Mouse (Mus musculus) adrenal gland, postnatal 14 days (tissue): ENCODE results near the gene Ccdc158. TPM values are rescaled to one million over a fixed set of nuclear protein-coding genes. Genes with fewer than 3 reads are reported as not detected.

Source experiments
- DNase-seq: peaks from one replicate; pipeline ENCODE4 v3.0.0; 2021; ENCODE audit warnings: mixed read lengths
- long read RNA-seq, 2 experiments: library from polyadenylated mRNA; stranded (forward); transcript quantifications; one replicate each; pipeline ENCODE4 v2.0.0; 2021
- total RNA-seq: library from RNA; stranded (reverse); gene quantifications from 2 replicates; pipeline ENCODE4 v1.2.3, GENCODE M21; 2021

The Ccdc158 gene
- 0.37 and 0.68 TPM in 2 replicates for total RNA-seq
- long read RNA-seq, experiment 1: 0 reads
- long read RNA-seq, experiment 2: 0 reads

- peak; percentile 89 for DNase-seq
These were observed at the start of gene Ccdc158 for GRCm38 (mm10) chr5:92674859-92675573. Gene Ccdc158, minus strand, starts transcription at chr5:92675271.

GRCm38 (mm10) chr5:92721610-92722009 is 46.5 kb upstream of the Ccdc158 start:
- no peak for DNase-seq

DNA sequence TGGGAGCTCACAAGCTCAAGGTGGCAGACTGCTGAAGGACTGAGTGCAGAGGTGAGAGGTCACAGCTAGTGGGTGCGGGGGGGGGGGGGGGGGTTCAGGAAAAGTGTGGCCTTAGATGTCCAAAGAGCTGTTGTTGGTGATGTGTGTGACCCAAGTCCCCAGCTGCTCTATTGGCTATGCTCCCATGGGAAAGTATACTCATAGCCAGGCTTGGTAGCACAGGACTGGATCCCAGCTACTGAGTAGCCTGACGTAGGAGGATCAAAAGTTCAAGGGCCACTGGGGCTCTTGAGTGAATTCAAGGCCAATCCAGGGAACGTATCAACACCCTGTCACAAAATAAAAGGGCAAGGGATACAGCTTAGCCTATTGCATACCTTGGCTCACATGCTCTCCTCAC is 43.8 kb upstream of the Ccdc158 start:
- DNase-seq: no peak

GRCm38 (mm10) chr5:92717666-92718360 is 42.7 kb upstream of the Ccdc158 start:
- no peak for DNase-seq

DNA sequence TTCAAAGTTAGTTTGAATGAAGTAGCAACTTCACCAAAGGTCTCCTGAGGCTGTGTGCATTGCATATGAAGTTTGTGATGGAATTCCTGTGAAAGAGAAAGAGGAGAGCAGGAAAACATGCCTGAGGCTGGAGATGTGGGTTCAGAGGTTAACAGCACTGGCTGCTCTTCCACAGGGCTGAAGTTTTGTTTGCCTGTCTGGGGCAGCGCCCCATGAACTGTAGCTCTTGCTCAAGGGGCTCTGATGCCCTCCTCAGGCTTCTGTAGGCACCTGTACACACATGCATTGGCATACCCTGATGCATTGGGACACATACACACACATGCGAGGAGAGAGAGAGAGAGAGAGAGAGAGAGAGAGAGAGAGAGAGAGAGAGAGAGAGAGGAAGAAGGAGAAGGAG is 40.8 kb upstream of the Ccdc158 start:
- no peak for DNase-seq

DNA sequence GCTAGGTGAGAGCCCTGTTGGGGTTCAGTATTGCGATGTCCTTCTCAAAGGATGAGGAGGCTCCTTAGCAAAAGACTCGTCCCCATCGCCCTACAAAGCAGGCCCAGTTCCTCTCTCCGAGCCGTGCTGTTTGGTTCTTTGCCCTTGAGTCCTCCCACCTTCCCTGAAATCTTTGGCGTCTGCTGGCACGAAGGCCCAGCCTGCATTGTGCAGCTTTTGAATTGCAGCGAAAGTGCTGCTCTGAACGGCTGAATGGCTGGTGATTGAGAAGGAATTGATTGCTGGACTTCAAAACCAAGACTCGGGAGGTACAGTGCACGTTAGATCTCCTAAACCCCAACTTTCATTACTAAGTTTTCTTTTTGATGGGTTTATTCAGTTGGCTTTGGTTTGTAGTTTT is 40.2 kb upstream of the Ccdc158 start:
- no peak for DNase-seq

GRCm38 (mm10) chr5:92714886-92715285 is 39.8 kb upstream of the Ccdc158 start:
- no peak for DNase-seq

- no peak for DNase-seq
These were observed 37.7 kb upstream of the Ccdc158 start for GRCm38 (mm10) chr5:92712621-92713395.

DNA sequence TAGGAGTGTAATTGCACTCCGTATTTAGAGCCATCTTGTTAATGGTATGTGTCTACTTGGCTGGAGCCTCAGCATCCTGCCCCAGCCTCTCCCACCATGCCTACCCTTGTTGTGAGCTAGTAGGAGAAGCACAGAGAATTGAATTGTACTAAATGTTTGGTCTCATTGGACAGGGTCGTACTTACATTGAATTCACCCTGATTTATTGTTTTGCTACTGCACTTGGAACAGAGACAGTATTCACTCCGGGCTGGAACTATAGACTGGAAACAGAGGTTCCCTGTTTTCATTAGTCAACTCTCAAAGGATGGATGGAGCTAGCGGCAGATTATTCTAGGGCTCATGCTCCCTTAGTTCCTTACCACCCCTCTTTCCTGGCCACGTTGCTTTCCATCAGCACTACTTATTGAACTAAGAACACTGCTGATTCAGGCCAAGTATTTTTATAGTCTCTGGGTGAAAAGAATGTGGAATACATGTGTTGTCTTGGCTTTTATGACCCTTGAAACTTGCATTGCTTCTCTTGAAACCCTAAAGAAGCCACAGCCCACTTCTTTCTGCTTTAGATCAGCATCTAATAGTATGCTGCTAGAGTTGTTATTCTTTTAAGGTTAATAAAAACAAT is 36.7 kb upstream of the Ccdc158 start:
- DNase-seq: no peak

GRCm38 (mm10) chr5:92710779-92711178 is 35.7 kb upstream of the Ccdc158 start:
- peak; percentile 48 for DNase-seq

GRCm38 (mm10) chr5:92707921-92708491 is 32.9 kb upstream of the Ccdc158 start:
- peak; percentile 30 for DNase-seq

DNA sequence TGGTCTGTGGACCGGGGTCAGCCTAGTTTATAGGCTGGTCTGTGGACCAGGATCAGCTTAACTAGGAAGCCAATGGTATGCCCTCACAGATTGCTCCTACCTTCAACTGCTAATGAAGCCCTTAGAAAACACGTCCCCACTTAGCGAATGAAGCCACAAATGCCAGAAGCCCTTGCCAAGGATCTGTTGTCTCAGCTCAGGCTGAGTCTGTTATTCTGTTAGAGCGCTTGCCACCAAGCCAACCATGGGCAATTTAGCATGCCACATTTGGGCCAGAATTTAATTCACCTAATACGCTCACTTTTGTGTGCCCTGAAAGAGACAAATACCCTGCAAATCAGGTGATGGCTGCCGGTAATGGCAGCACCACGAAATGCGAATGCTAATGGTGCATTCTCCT is 28.6 kb upstream of the Ccdc158 start:
- DNase-seq: no peak

- DNase-seq: no peak
These were observed 26.7 kb upstream of the Ccdc158 start for GRCm38 (mm10) chr5:92701750-92702149.

DNA sequence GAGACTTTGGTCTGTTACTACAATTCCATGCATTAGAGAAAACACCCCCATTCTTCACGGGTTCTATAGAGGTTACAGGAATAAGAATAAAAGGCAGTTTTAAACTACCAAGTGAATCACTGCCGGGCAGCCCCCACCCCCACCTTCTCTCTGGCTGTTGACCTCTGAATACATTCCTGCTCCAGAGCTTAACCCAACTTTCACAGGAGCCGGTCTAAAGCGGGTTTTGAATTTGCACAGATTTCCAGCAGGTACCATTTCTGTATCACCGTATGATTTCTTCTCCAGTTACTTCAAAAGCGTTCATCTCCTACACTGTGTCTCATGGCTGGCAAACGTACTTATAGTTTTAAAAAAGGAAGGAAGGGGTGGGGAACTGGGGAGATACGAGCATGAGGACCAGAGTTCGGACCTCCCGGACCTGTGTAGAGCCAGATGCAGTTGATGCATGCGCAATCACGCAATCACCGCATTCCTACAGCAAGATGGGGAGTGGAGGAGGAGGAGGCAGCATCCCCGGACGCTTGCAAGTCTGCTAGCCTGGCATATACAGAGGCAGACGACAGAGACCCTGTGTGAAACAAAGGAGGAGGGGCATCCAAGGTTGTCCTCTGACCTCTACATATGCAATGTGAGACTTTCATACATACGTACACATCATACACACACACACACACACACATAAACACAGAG is 23.9 kb upstream of the Ccdc158 start:
- no peak for DNase-seq

GRCm38 (mm10) chr5:92698131-92698836 is 23.2 kb upstream of the Ccdc158 start:
- DNase-seq: no peak

DNA sequence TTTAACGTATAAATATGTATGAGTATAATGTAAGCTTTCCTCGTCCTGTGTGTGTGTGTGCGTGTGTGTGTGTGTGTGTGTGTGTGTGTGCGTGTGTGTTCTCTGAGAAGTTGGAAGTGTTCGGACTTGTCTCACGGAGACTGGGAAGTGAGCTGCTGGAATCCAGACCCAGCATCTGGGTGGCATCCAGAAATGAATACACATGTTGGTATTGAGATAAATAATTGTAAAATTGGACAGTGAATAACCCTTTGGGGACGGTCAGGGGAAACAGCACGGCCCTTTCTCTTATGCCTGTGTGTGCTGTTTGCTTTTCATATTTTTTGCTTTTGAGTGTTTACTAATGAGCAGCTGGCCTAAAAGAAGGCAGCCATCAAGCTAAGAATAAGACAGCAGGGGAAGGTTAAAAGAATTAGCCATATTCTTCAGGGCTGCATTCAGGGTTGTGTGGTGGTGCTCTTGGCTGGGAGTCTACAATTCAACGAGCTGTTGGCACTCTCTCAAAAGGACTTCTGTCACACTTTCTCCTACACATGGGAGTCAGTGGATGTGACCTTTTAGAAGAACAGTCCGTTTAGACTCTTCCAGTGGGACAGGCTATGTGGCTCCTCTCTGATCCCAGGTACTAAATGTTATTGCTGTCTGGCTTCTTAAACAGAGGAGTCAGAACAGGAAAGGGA is 19.4 kb upstream of the Ccdc158 start:
- no peak for DNase-seq

DNA sequence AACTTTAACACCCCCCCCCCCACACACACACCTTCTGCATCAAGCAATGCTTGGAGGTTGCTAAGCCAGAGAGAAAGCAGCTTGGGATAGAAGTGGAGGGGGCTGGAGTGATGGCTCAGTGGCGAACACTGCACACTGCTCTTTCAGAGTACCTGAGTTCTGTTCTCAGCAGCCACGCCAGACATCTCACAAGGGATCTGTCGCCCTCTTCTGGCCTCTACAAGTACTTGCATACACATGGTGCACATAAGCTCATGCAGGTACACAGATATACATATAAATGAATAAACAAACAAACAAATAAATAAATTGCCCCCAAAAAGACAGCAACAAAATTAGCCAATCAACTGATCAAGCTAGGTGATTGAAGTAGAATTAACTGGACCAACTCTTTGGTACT is 18.7 kb upstream of the Ccdc158 start:
- no peak for DNase-seq

GRCm38 (mm10) chr5:92692206-92693007 is 17.3 kb upstream of the Ccdc158 start:
- DNase-seq: peak; percentile 24

DNA sequence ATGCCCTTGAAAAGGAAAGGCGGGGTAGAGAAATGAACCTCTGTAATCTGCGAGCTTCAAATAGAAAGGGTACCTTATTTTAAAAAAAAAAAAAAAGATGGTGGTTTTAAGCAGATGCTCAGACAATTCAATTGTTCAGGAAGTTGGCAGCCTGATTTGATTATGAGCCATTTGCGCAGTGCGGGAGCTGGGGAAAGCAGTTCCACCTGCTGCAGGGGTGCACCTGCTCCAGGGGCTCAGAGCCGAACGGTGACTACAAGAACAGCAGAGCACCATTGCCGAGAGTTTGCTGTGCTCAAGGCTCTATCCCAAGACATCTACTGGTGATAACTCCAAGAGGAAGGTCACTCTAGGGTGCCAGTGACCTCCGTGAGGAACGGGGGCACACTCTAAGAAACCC is 13.5 kb upstream of the Ccdc158 start:
- no peak for DNase-seq
